Mouse (Mus musculus): Measurements from ENCODE around the gene Prkcq.

DNA sequence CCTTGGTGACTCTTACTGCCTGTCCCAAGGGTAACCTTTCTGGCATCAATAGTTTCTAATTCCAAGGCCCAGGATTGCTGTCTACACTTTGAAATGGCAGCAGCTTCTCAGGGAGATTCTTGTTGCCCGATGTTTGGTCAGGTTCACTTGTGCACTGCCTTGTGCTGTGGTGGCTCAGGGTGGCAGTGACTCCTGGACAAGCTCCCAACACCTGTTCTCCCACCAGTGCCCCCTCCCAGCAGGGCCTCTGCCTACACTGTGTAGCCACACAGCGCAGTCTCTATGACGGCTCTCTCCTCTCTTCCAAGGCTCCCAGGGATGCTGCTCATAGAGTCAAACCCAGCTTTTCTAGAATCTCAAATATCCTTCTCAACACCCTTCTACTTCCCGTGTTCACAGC is 2.2 kb downstream of the Prkcq start:
- TF ChIP-seq CTCF (IDR thresholded peaks at IDR 0.05; ENCODE audit: insufficient read depth, low read length) (no peak), POLR2A (IDR thresholded peaks at IDR 0.05; ENCODE audit: borderline replicate concordance, extremely low read depth, low read depth, low read length) (no peak)
